Mouse (Mus musculus) liver (tissue): ENCODE data around the gene Pthlh.
"Not testable (repeated sequence)": the region's sequence is repeated elsewhere in the genome, so short reads cannot be mapped to it uniquely, and the experiment has no call there.

Experiments
- DNase-seq: peaks from one replicate; pipeline ENCODE4 v3.0.0-alpha.2; 2020; ENCODE audit warnings: mixed read lengths

Gene Pthlh

GRCm38 (mm10) chr6:147263587-147264565 is at the start of gene Pthlh:
Pthlh (minus strand) TSS chr6:147264183.
- peak; percentile 33 for DNase-seq

- no peak for DNase-seq
These were observed 49.3 kb upstream of the Pthlh start for GRCm38 (mm10) chr6:147313331-147313730.

- DNase-seq = no peak
These were observed 46.5 kb upstream of the Pthlh start for GRCm38 (mm10) chr6:147310435-147310978.

GRCm38 (mm10) chr6:147310035-147310434 is 46.1 kb upstream of the Pthlh start:
- no peak for DNase-seq

GRCm38 (mm10) chr6:147304236-147304635 is 40.3 kb upstream of the Pthlh start:
- not testable (repeated sequence) for DNase-seq

- DNase-seq = no peak
These were observed 35.6 kb upstream of the Pthlh start for GRCm38 (mm10) chr6:147299607-147300006.

- no peak for DNase-seq
These were observed 15.3 kb upstream of the Pthlh start for GRCm38 (mm10) chr6:147279309-147279708.

- peak; percentile 28 for DNase-seq
These were observed 4.3 kb upstream of the Pthlh start for GRCm38 (mm10) chr6:147268143-147268790.

GRCm38 (mm10) chr6:147266466-147266865 is 2.5 kb upstream of the Pthlh start:
- DNase-seq = no peak

GRCm38 (mm10) chr6:147263178-147263577 is 805 bp downstream of the Pthlh start:
- no peak for DNase-seq

- no peak for DNase-seq
These were observed 2.4 kb downstream of the Pthlh start for GRCm38 (mm10) chr6:147261616-147262015.

- DNase-seq = no peak
These were observed 3.2 kb downstream of the Pthlh start for GRCm38 (mm10) chr6:147260766-147261165.

- no peak for DNase-seq
These were observed 16.2 kb downstream of the Pthlh start for GRCm38 (mm10) chr6:147247782-147248181.

- no peak for DNase-seq
These were observed 19.7 kb downstream of the Pthlh start for GRCm38 (mm10) chr6:147244294-147244693.

GRCm38 (mm10) chr6:147243655-147244054 is 20.3 kb downstream of the Pthlh start:
- DNase-seq = no peak

- no peak for DNase-seq
These were observed 22.4 kb downstream of the Pthlh start for GRCm38 (mm10) chr6:147241541-147241940.

GRCm38 (mm10) chr6:147240203-147240804 is 23.7 kb downstream of the Pthlh start:
- DNase-seq = peak; percentile 35

GRCm38 (mm10) chr6:147226696-147227095 is 37.3 kb downstream of the Pthlh start:
- no peak for DNase-seq

GRCm38 (mm10) chr6:147219099-147219498 is 44.9 kb downstream of the Pthlh start:
- DNase-seq = no peak

- DNase-seq = no peak
These were observed 47.8 kb downstream of the Pthlh start for GRCm38 (mm10) chr6:147216156-147216555.

- DNase-seq = no peak
These were observed 56.1 kb downstream of the Pthlh start for GRCm38 (mm10) chr6:147207821-147208330.
